Mouse (Mus musculus) limb, embryonic 11.5 days (tissue): Measurements from ENCODE around the gene Pvr. TPM values are rescaled to one million over a fixed set of nuclear protein-coding genes. Genes with fewer than 3 reads are reported as not detected.
A peak's percentile ranks its signal among the peaks of the same experiment; 100 is the strongest.

Source experiments
- ATAC-seq: fragments of 200-750 bp; cut with Nextera tagmentation; 2 replicates; pipeline ENCODE4 v1.8.0; 2017; ENCODE audit warnings: low read depth; ENCODE audit not compliant: insufficient number of reproducible peaks, low FRiP score, low TSS enrichment
- DNase-seq: peaks from one replicate; pipeline ENCODE4 v3.0.0-alpha.2; 2015; ENCODE audit warnings: low spot score
- H3K27ac ChIP-seq: fragments of 300-500 bp; sonication (generic); replicated peaks from 2 replicates; pipeline ENCODE4 v1.5.1; 2014; ENCODE audit warnings: low read depth, mild to moderate bottlenecking, low read length
- H3K27me3 ChIP-seq: fragments of 300-500 bp; sonication (generic); 2 replicates; pipeline ENCODE4 v1.6.1; 2014; ENCODE audit warnings: mild to moderate bottlenecking, low read length, mixed read lengths; ENCODE audit not compliant: control insufficient read depth, insufficient read depth
- H3K36me3 ChIP-seq: fragments of 300-500 bp; sonication (generic); 2 replicates; pipeline ENCODE4 v1.6.1; 2014; ENCODE audit warnings: mild to moderate bottlenecking, low read length, moderate library complexity, mixed read lengths; ENCODE audit not compliant: control insufficient read depth, insufficient read depth
- H3K4me1 ChIP-seq: fragments of 300-500 bp; sonication (generic); 2 replicates; pipeline ENCODE4 v1.6.1; 2014; ENCODE audit warnings: low read length, mixed read lengths; ENCODE audit not compliant: control insufficient read depth, insufficient read depth
- H3K4me2 ChIP-seq: fragments of 300-500 bp; sonication (generic); 2 replicates; pipeline ENCODE4 v1.6.1; 2014; ENCODE audit warnings: low read depth, mild to moderate bottlenecking, moderate library complexity; ENCODE audit not compliant: severe bottlenecking
- H3K4me3 ChIP-seq: fragments of 300-500 bp; sonication (generic); 2 replicates; pipeline ENCODE4 v1.5.1; 2014; ENCODE audit warnings: low read depth, low read length
- H3K9ac ChIP-seq: fragments of 300-500 bp; sonication (generic); 2 replicates; pipeline ENCODE4 v1.6.1; 2014; ENCODE audit warnings: mild to moderate bottlenecking, low read length
- H3K9me3 ChIP-seq: fragments of 300-500 bp; sonication (generic); 2 replicates; pipeline ENCODE4 v1.6.1; 2016; ENCODE audit warnings: low read length; ENCODE audit not compliant: control insufficient read depth
- WGBS: fragments of 180-500 bp; shearing (Covaris S2); extraction: QIAGEN DNeasy Blood & Tissue Kit; methylation state at CpG from one replicate; pipeline ENCODE4 v1.1.7; 2014; 5-methylcytosine and 5-hydroxymethylcytosine counted together
- polyA plus RNA-seq: library from polyadenylated mRNA; unstranded; fragments of >200 nt; fragmentation: Nextera tagmentation; extraction: Ambion mirVana; gene quantifications from 2 replicates; pipeline ENCODE4 v1.2.1, GENCODE M21; 2014

Gene Pvr
- polyA plus RNA-seq, 1 experiment from 2014 or later: 4.7 TPM

DNA sequence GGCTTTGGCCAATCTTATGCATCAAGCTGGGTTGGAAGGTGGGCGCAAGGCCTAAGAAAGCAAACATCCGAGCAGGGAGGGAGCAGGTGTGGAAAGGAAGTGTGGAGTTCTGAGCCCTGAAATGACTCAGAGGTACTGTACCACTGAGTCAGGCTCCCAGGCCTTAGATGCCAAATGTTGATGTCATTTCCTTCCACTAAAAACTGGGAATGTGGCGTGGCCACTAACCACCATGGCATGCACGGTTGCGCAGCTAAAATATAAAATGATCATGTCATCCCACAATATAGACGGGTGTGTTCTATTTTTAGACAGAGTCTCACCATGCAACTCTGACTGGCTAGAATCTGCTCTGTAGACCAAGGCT is 9.7 kb downstream of the Pvr start:
- no peaks in the 10 kb centered on the region for H3K4me1 ChIP-seq
- DNase-seq (no peak), ATAC-seq (no peak)
- H3K9me3 ChIP-seq: no peaks in the 10 kb centered on the region; the same call in 1 of the 2 replicates
- H3K36me3 ChIP-seq: peaks cover under 1% of the 10 kb centered on the region; the same call in 1 of the 2 replicates
- H3K4me2 ChIP-seq: no peak overlapping the region
- 92% methylated on average over 6 of the region's 6 CpGs for WGBS
- no peak overlapping the region for H3K4me3 ChIP-seq
- H3K9ac ChIP-seq: no peak overlapping the region
- no peak overlapping the region for H3K27ac ChIP-seq
- no peaks in the 10 kb centered on the region for H3K27me3 ChIP-seq

DNA sequence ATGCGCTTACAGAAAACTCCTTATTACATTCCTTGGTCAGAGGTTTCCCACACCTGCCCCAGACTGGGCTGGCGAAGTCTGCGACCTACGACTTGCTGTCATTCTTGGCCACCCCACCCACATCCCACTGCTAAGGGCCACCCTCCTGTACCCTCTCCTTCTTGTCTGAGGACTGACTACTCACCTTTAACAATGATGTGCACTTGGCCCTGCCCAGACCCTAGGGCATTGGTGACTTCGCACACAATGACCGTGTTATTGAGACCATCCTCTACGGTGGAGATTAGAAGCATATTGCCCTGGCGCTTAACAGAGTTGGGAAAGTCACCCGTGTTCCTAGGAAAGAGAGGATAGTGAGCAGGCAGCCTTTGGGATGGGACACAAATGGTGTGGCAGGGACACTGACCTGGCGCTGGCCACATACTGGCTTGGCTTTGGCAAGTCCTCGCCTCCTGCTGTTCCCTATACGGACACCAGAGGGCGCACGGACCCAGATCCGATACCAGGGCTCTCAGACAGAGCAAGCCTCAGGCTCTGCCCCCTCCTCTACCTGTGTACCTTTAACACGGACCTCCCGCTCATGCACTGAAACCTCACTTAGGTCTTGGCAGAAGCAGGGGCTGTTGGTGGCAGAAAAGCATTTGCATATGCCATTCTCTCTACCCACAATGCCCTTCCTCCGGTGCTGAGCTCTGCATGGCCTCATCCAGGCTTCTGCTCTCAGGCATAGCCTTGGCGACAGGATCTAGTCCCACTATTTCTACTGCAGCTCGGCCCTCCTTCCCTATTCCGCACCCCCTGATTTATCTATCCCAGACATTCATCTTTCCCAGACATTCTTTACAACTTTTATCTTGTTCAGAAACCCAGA is 10.3 kb downstream of the Pvr start:
- Histone ChIP-seq H3K9ac (no peak overlapping the region), H3K4me2 (no peak overlapping the region), H3K9me3 (no peaks in the 10 kb centered on the region; the same call in 1 of the 2 replicates), H3K27me3 (no peaks in the 10 kb centered on the region), H3K4me1 (no peaks in the 10 kb centered on the region), H3K27ac (no peak overlapping the region), H3K36me3 (no peaks in the 10 kb centered on the region; the same call in 1 of the 2 replicates), H3K4me3 (no peak overlapping the region)
- ATAC-seq: peak; percentile 62; the same call in 1 of the 2 replicates
- WGBS: 52% methylated on average over 21 of the region's 21 CpGs
- DNase-seq: peak; percentile 88

DNA sequence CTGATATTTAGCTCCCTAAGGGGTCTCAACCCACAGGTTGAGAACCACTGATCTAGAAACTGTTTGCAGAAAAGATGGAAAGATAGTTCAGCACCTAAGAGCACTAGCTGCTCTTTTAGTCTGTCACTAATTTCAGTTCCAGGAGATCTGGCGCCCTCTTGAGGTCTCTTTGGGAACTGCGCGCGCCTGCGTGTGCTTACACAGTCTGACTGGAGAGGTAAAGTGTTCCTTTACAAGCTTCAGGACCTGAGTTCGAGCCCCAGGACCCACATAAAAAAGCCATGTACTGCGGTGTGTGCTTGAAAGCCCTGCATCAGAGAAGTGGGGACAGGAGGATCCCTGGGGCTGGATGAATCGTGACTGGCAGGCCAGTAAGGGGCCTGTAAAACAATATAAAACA is 31.1 kb downstream of the Pvr start:
- ATAC-seq (no peak), DNase-seq (peak; percentile 67)
- Histone ChIP-seq H3K4me1 (no peaks in the 10 kb centered on the region), H3K9me3 (peaks cover 4% of the 10 kb centered on the region; the same call in 1 of the 2 replicates), H3K27ac (no peak overlapping the region), H3K27me3 (no peaks in the 10 kb centered on the region), H3K4me2 (no peak overlapping the region), H3K9ac (no peak overlapping the region), H3K4me3 (no peak overlapping the region), H3K36me3 (no peaks in the 10 kb centered on the region)
- 51% methylated on average over 8 of the region's 8 CpGs for WGBS

DNA sequence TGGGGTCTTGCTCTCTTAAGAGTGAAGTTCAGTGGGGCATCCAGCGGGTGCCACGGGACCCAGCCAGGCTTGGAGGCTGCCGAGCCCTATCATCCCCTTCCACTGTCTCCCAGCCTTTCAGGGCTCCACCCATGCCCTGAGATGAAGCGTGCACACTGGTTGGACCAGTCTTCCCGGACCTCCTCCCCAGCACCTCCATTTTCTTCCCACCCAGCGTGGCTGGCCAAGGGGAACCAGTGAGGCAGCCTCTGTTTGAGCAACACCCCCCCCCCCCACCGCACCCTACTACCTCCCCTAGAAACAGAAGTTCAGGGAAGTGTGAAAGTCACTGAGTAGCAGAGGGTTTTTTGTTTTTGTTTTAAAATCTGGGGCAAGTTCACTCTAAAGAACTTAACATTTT is 33.1 kb downstream of the Pvr start, which contains the start of gene Ceacam19:
Gene Ceacam19, minus strand, starts transcription at position 117 of the 400 bp plus-strand sequence.
- DNase-seq: no peak
- Histone ChIP-seq H3K27ac (no peak within 1 kb of the TSS), H3K4me2 (no peak within 1 kb of the TSS), H3K36me3 (no peaks in the 10 kb centered on the region), H3K4me1 (no peaks in the 10 kb centered on the region), H3K9ac (no peak within 1 kb of the TSS), H3K4me3 (no peak within 1 kb of the TSS), H3K27me3 (no peaks in the 10 kb centered on the region), H3K9me3 (peaks cover 4% of the 10 kb centered on the region; the same call in 1 of the 2 replicates)
- no peak for ATAC-seq
- WGBS: 73% methylated on average over 7 of the region's 7 CpGs

DNA sequence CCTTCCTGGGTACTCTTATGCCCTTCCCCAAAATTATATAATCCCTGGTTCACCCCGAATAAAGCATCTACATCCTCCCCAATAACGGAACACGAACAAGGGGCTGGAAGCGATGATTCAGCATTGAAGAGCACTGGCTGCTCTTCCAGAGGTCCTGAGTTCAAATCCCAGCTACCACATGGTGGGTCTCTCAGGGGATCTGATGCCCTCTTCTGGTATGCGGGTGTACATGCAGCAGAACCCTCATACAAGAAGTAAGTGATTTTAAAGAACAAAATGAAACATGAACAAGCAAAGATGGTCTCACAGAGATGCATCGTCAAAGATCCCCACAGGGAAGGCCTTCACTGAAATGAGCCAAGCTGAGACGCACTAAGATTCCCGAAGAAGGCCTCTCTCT is 40.2 kb downstream of the Pvr start:
- 83% methylated on average over 8 of the region's 8 CpGs for WGBS
- H3K4me2 ChIP-seq: no peak overlapping the region
- H3K4me3 ChIP-seq: no peak overlapping the region
- no peaks in the 10 kb centered on the region for H3K27me3 ChIP-seq
- no peaks in the 10 kb centered on the region for H3K36me3 ChIP-seq
- DNase-seq (no peak), ATAC-seq (no peak)
- H3K9me3 ChIP-seq: no peaks in the 10 kb centered on the region; the same call in 1 of the 2 replicates
- no peaks in the 10 kb centered on the region for H3K4me1 ChIP-seq
- H3K9ac ChIP-seq: no peak overlapping the region
- H3K27ac ChIP-seq: no peak overlapping the region

DNA sequence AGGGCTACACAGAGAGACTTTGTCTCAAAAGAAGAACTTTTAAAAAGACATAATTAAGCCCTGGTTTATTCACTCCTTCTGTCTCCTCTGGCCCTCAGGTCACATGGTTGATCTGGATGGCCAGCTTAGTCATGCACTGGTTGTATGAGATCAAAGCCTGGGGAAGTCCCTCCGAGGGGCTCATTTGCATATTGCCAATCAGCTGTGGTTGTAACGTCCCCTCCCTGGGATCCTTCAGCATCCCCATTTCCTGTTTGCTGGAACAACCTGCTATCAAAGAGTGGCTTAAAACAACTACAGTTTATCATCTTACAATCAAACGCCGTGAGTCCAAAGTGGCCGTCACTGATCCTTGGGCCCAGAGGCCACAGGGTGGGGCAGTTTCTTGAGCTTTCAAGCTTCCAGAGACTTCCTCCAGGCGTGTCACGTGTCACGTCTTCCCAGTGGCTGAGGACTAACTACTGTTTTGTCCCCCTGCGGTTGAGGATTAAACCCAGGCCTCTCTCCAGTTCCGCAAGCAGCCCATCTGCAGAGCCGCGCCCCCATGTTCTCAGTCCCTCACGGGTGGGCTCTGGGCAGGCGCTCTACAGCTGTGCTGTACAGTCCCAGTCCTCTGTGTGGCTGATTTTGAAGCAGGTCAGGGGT is 44.1 kb downstream of the Pvr start:
- 59% methylated on average over 14 of the region's 14 CpGs for WGBS

DNA sequence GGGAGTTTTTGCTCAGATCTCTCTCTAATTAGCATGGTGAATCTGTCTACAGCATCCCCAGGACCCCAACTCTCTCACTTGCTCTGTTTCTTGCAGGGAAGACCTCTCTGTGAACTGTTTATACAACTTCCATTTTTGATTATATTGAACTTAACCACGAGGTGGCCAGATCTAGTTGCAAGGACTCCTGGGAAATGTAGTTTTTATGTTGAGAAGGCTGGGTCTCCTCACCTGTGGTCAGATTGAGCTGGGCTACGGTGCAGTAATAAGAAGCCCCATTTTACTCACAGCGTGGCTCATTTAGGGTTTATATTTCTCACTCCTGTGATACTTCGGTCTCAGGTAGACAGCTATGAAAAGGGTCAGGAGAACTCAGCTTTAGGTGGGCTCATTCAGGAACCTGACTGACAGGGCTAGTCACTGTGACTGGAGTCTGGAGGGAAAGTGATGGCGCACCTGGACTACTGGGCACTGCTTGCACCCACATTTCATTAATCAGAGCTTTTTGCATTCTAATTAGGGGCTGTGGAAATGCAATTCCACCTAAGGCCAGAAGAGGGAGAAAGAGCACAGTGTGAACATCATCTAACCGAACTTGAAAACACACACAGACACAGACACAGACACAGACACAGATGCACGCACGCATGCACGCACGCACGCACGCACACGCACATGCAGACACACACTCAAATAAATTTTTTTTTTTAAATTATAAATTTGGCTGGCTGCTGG is 44.8 kb downstream of the Pvr start:
- H3K9me3 ChIP-seq: no peaks in the 10 kb centered on the region
- no peak overlapping the region for H3K27ac ChIP-seq
- WGBS: 53% methylated on average over 13 of the region's 13 CpGs
- no peaks in the 10 kb centered on the region for H3K4me1 ChIP-seq
- DNase-seq (peak; percentile 35), ATAC-seq (no peak)
- H3K27me3 ChIP-seq: no peaks in the 10 kb centered on the region
- H3K36me3 ChIP-seq: no peaks in the 10 kb centered on the region
- H3K9ac ChIP-seq: no peak overlapping the region
- H3K4me2 ChIP-seq: no peak overlapping the region
- H3K4me3 ChIP-seq: no peak overlapping the region

More for the DNA sequence above, 44.1 kb downstream of the Pvr start:
- DNase-seq (no peak), ATAC-seq (no peak)
- Histone ChIP-seq H3K27ac (no peak overlapping the region), H3K4me3 (no peak overlapping the region), H3K27me3 (no peaks in the 10 kb centered on the region), H3K4me2 (no peak overlapping the region), H3K4me1 (no peaks in the 10 kb centered on the region), H3K36me3 (no peaks in the 10 kb centered on the region), H3K9me3 (no peaks in the 10 kb centered on the region; the same call in 1 of the 2 replicates), H3K9ac (no peak overlapping the region)

DNA sequence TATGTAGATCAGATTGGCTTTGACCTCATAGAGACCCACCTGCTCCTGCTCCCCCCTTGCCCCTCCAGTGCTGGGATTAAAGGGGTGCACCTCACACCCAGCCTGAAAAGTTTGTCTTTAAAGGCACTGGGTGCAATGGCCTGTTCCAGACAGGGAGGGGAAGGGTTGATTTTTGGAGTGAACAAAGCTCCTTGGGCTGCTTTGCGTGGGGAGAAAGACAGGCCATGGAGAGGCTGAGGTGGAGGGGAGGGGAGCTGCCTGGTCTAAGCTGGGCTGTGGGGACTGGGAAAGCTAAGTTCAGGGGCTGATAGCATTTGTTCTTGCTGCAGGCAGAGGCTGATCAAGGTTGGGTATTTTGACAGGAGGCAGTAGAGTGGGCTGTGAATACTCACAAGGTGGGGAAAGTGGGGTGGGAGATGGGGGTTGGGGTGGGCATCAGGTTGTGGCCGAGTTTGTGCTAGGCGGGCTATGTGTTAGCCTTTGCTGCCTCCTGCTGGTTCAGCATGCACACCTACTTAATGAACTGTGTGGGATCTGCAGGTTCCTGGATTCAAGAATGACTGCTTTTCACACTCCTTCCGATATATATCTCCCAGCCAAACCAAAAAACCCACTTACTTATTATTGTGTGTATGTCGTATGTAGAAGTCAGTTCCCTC is 48.9 kb downstream of the Pvr start:
- H3K9ac ChIP-seq: no peak overlapping the region
- WGBS: 55% methylated on average over 5 of the region's 5 CpGs
- no peaks in the 10 kb centered on the region for H3K36me3 ChIP-seq
- H3K27ac ChIP-seq: no peak overlapping the region
- no peak overlapping the region for H3K4me3 ChIP-seq
- H3K27me3 ChIP-seq: no peaks in the 10 kb centered on the region
- ATAC-seq (no peak), DNase-seq (peak; percentile 46)
- no peaks in the 10 kb centered on the region for H3K9me3 ChIP-seq
- no peaks in the 10 kb centered on the region for H3K4me1 ChIP-seq
- no peak overlapping the region for H3K4me2 ChIP-seq
